Mouse (Mus musculus) MN1 (cell line): Measurements from ENCODE around the gene Ado.

Source experiments
- DNase-seq: peaks from one replicate; pipeline ENCODE4 v3.0.0-alpha.2; 2016; ENCODE audit warnings: low spot score

Gene Ado

GRCm38 (mm10) chr10:67548877-67549731 lies at the start of gene Ado:
Gene Ado, minus strand, starts transcription at chr10:67548955.
- DNase-seq: peak; percentile 92

GRCm38 (mm10) chr10:67595278-67595677 lies 46.5 kb upstream of the Ado start:
- DNase-seq: no peak

GRCm38 (mm10) chr10:67585873-67586610 lies 37.3 kb upstream of the Ado start:
- DNase-seq: no peak

GRCm38 (mm10) chr10:67581698-67582285 lies 33.0 kb upstream of the Ado start:
- DNase-seq: no peak

- DNase-seq: no peak
Measured at GRCm38 (mm10) chr10:67579830-67580229, 31.1 kb upstream of the Ado start.

GRCm38 (mm10) chr10:67573310-67573709 lies 24.6 kb upstream of the Ado start:
- no peak for DNase-seq

GRCm38 (mm10) chr10:67571443-67571842 lies 22.7 kb upstream of the Ado start:
- DNase-seq: no peak

- DNase-seq: no peak
Measured at GRCm38 (mm10) chr10:67569539-67569938, 20.8 kb upstream of the Ado start.

- peak; percentile 72 for DNase-seq
Measured at GRCm38 (mm10) chr10:67566104-67566503, 17.3 kb upstream of the Ado start.

GRCm38 (mm10) chr10:67564509-67564908 lies 15.8 kb upstream of the Ado start:
- DNase-seq: no peak

- DNase-seq: no peak
Measured at GRCm38 (mm10) chr10:67561185-67561584, 12.4 kb upstream of the Ado start.

- peak; percentile 20 for DNase-seq
Measured at GRCm38 (mm10) chr10:67559765-67560394, 11.1 kb upstream of the Ado start.

- no peak for DNase-seq
Measured at GRCm38 (mm10) chr10:67558053-67558452, 9.3 kb upstream of the Ado start.

- peak; percentile 56 for DNase-seq
Measured at GRCm38 (mm10) chr10:67548261-67548854, 397 bp downstream of the Ado start.

GRCm38 (mm10) chr10:67547850-67548260 lies 900 bp downstream of the Ado start:
- peak; percentile 68 for DNase-seq

GRCm38 (mm10) chr10:67540591-67540990 lies 8.2 kb downstream of the Ado start:
- DNase-seq: no peak

GRCm38 (mm10) chr10:67539401-67539730 lies 9.4 kb downstream of the Ado start:
- no peak for DNase-seq

- DNase-seq: no peak
Measured at GRCm38 (mm10) chr10:67538585-67539400, 10.0 kb downstream of the Ado start.

GRCm38 (mm10) chr10:67538106-67538505 lies 10.6 kb downstream of the Ado start:
- DNase-seq: no peak

- peak; percentile 94 for DNase-seq
Measured at GRCm38 (mm10) chr10:67537151-67537994, 11.4 kb downstream of the Ado start.
